Mouse (Mus musculus): ENCODE measurements around the gene Cx3cr1.

Cx3cr1 gene

GRCm38 (mm10) chr9:119943326-119943725 lies 126.4 kb downstream of the Cx3cr1 start:
- DNase-seq (ENCODE audit: low spot score in 2 of 2) = no peak

GRCm38 (mm10) chr9:119941861-119942260 lies 127.8 kb downstream of the Cx3cr1 start:
- no peak for DNase-seq (ENCODE audit: low spot score in 2 of 2)

DNA sequence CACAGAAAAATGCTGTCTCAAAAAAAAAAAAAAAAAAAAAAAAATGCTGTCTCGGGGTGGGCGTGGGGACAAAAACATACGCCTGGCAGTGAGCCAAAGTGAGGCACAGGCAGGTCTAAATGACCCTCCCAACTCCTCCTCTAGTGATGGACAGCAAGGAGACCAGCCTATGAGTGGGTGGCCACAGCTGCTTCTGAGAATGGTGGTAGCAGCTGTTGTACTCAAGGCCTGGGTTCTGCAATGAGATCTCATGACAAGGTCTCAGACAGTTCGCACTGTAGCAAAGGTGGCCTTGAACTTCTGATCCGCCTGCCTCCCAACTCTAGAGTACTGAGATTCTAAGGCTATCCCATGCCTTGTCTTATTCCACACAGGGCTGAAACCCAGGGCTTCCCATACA lies 128.3 kb downstream of the Cx3cr1 start:
- no peak for DNase-seq (ENCODE audit: low spot score in 2 of 2)

DNA sequence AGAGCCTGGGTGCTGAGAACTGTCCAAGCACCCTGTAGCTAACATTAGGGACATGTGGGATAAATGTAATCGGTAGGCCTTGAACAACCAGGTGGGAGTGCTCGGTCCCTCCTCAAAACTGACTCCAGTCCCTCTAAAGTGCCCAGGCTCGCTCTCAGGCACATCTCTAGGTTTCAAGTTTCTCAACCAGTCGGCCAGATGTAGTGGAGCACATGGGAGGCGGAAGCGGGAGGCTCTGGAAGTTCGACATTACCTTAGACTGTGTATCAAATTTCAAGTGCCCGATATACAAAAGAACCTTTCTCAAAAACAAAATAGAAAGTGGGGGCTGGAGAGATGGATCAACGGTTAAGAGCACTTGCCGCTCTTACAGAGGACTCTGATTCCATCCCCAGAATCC lies 130.0 kb downstream of the Cx3cr1 start:
- no peak for DNase-seq (ENCODE audit: low spot score in 2 of 2)

GRCm38 (mm10) chr9:119938496-119938895 lies 131.2 kb downstream of the Cx3cr1 start:
- DNase-seq (ENCODE audit: low spot score in 2 of 2) = no peak

GRCm38 (mm10) chr9:119937005-119937773 lies 132.5 kb downstream of the Cx3cr1 start, which contains the start of the genes Gorasp1 and Ttc21a:
Gene Gorasp1 (minus strand): TSS chr9:119937565.
Gene Ttc21a (plus strand): TSS chr9:119937606.
- peak; percentile 74 to 94 for DNase-seq (ENCODE audit: low spot score in 2 of 2)

DNA sequence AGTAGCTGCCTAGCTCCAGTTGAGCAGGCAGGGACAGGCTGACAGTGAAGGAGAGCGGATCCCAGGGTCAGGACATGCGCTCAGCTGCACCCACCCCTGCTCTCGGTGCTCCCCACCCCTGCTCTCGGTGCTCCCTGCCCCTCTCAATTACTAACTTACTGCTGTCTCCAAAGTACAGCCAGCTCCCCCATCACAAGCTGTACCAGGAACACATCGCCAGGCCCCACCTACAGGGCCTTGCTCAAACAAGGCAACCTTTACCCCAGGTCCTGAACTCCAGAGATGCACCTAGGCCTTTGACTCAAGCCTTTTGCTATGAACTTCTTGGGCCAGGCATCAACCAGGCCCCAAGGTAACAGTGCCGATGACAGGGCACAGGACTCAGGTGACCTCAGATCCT lies 136.0 kb downstream of the Cx3cr1 start:
- DNase-seq (ENCODE audit: low spot score in 2 of 2) = no peak

DNA sequence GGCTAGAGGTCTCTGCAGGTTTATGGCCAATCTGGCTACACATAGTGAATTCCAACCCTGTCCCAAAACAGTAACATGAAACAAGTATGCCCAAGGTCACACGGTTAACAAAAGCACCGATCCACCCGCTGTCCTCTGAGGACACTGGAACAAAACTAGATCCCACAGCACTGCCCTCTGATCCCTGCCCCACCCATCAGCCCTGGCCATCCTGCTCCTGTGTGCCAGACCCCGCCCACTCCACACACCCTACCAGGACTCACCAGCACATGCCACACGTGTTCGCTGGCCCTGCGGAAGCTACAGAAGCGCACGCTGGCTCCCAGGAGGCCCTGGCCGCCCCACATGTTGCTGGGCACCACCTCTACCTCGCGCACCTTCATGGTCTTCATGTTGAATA lies 137.3 kb downstream of the Cx3cr1 start:
- DNase-seq (ENCODE audit: low spot score in 2 of 2) = no peak

DNA sequence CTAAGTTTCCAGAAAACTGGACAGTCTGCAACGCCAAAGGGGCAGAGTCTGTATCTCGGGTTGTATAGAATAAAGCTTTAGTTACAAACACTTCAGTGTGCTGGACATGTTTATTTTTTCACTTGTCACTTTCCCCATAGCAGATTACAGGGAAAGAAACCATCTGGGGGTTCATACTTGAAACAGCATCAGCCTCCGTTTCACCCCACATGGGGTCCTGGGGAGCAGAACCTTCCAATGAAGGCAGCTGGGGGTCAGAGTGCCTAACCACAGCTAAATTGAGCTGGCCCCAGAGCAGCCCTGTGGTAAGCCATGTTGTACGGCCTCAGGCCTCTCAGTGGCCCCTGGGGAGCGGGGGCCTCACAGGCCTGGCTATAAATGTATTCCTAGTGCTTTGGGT lies 143.2 kb downstream of the Cx3cr1 start:
- DNase-seq (ENCODE audit: low spot score in 2 of 2) = no peak

DNA sequence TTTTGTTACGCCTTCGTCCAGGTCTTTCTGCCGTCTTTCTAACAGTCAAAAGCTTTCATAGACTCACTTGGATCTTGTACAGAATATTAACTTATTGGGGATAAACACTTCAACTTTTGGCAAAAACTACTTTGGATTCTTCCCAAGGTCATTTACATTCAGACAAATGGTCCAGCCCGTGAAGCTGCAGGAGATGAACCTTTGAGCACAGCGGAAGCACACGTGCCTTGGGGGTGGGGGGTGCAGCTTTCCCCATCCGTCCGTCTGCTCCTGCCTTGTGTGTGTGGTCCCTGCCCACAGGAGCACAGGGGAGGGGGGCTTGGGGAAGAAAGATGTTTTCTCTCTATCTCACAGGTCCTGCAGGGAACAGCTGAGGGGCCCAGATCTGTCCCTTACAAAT lies 143.9 kb downstream of the Cx3cr1 start:
- DNase-seq (ENCODE audit: low spot score in 2 of 2) = no peak

GRCm38 (mm10) chr9:119925120-119925657 lies 144.5 kb downstream of the Cx3cr1 start:
- no peak for DNase-seq (ENCODE audit: low spot score in 2 of 2)

DNA sequence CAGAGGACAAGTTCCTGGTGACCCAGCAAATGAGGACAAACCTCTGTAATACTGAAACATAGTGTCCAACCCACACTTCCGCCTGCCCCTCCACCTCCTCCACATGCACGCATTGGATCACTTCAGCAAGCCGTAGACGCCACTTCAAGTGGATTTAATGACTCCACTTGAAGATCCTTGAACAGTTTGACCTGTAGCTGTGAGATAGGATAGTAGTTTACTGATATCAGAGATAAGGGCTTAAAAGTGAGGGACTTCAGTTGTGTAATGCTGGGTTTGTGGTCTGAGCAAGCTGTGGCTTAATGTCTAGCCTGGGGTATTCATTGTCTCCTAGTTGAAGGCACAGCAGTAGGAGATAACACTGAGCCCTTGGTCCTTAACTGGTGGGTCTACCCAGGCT lies 146.2 kb downstream of the Cx3cr1 start:
- no peak for DNase-seq (ENCODE audit: low spot score in 2 of 2)

- no peak for DNase-seq (ENCODE audit: low spot score in 2 of 2)
These were observed 149.8 kb downstream of the Cx3cr1 start for GRCm38 (mm10) chr9:119919858-119920257.

- DNase-seq (ENCODE audit: low spot score in 2 of 2) = no peak
These were observed 156.4 kb downstream of the Cx3cr1 start for GRCm38 (mm10) chr9:119913087-119913838.

GRCm38 (mm10) chr9:119909931-119910330 lies 159.7 kb downstream of the Cx3cr1 start:
- no peak for DNase-seq (ENCODE audit: low spot score in 2 of 2)

GRCm38 (mm10) chr9:119908708-119909107 lies 161.0 kb downstream of the Cx3cr1 start:
- no peak for DNase-seq (ENCODE audit: low spot score in 2 of 2)

DNA sequence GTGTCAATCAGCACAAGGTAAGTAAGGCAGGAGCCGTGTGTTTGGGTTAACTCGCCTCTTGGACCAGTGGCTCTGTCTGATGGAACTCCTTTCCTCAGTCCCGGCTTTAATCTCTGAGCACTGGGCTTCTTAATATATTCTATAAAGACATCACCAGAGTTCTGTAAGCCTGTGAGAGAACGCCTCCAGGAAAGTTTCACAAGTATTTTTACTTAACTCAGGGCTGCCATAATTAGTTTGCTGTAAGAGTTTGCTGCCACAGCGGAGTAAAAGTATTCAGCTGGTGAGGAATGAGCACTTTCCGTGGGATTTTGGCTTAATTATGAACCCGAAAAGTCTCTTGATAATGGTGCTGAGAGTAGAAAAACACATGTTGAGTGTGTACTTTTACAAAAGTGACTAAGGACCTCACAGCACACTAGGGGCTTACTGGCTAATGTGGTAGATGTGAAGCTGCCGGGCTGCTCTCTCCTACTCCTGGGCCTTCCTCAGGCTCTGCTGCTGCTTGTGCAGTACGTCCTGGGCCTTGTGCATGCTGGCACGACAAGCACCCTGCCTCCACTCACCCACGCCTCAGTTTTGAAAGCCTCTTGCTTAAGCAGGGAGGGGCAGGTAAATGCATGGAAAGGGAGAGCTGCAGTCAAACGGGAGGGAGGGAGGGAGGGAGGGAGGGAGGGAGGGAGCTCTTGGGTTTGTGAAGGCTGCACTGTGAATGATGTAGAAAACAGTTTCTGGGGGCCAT lies 167.1 kb downstream of the Cx3cr1 start:
- DNase-seq (ENCODE audit: low spot score in 2 of 2) = no peak

- DNase-seq (ENCODE audit: low spot score in 2 of 2) = no peak
These were observed 170.2 kb downstream of the Cx3cr1 start for GRCm38 (mm10) chr9:119899446-119899845.

- peak in 1 of 2 experiments; percentile 65 for DNase-seq (ENCODE audit: low spot score in 2 of 2)
These were observed 174.5 kb downstream of the Cx3cr1 start for GRCm38 (mm10) chr9:119895040-119895721.

DNA sequence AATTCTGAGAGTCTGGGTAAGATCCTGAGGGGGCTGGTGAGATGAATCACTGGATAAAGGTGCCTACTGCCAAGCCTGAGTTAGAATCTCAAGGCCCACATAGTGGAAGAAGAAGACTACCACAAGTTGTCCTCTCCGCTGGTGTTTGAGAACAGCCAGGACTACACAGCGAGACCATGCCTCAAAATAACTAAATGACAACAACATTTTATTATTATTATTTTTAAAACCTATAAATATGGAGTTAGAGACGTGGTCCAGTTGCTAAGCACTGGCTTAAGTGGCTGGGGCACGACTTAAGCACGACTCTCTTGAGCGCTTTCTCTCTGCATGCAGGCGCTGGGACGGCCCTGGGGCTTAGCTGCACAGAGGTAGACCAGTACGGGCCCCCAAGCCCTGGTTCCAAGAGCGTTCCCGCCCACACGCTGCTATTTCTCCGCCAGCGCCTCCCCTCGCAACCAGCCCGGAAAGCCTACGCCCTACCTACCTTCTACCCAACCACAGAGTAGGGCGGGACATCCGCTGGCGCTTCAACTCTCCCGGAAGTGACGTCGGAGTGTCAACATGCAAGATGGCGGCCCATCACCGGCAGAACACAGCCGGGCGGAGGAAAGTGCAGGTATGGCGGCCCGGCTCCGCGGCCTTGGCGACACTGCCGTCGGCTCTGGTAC lies 175.2 kb downstream of the Cx3cr1 start, which contains the start of gene Wdr48:
Gene Wdr48 (plus strand): TSS at position 540 of the 671 bp plus-strand sequence.
- peak; percentile 93 to 98 for DNase-seq (ENCODE audit: low spot score in 2 of 2)

DNA sequence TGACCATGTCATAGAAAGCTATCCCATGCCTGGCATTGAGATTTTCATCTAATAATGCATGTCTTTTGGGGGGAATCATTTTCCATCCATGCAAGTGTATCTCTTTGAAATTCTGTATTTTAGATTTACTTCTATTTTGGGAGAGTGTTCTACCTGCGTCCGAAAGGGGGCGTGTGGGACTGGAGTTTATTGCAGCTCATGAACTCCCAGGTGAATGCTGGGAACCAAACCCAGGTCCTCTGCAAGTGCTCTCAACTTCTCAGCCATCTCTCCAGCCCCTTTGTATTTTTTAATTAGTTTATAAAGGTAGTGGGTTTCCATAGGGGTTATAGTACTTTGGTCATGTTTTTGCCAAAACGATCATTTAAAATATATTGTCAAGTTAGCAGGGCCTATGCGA lies 175.8 kb downstream of the Cx3cr1 start:
- no peak for DNase-seq (ENCODE audit: low spot score in 2 of 2)

All from spleen, postnatal 10 days (tissue).